Mouse (Mus musculus): ENCODE results near the gene Lrrc45. TPM values are rescaled to one million over a fixed set of nuclear protein-coding genes. Genes with fewer than 3 reads are reported as not detected.

Gene Lrrc45
- polyA plus RNA-seq, 1 experiment = 13.5 TPM

GRCm38 (mm10) chr11:120706120-120706519 lies 7.6 kb upstream of the Lrrc45 start:
- H3K79me2 ChIP-seq (ENCODE audit: control insufficient read depth, insufficient read depth) = peaks cover 3% of the 10 kb centered on the region
- no peak for TF ChIP-seq CTCF (IDR thresholded peaks at IDR 0.05; ENCODE audit: control insufficient read depth, insufficient read depth, insufficient read length)
- no peak for TF ChIP-seq USF1 (IDR thresholded peaks at IDR 0.05; ENCODE audit: low read depth)
- TF ChIP-seq MYOG (IDR thresholded peaks at IDR 0.05; ENCODE audit: control insufficient read depth, extremely low read depth, insufficient read length) = no peak
- TF ChIP-seq MAX (IDR thresholded peaks at IDR 0.05) = no peak
- TF ChIP-seq FOSL1 (IDR thresholded peaks at IDR 0.05; ENCODE audit: insufficient read depth, low read length, poor library complexity, severe bottlenecking) = no peak
- no peaks in the 10 kb centered on the region for H3K79me3 ChIP-seq (ENCODE audit: low read depth)
- H3K4me3 ChIP-seq (ENCODE audit: insufficient read depth, poor library complexity, severe bottlenecking) = no peak overlapping the region
- no peaks in the 10 kb centered on the region for H3K27me3 ChIP-seq (ENCODE audit: control insufficient read depth, insufficient read depth, insufficient read length)
- H3K36me3 ChIP-seq (ENCODE audit: control insufficient read depth, insufficient read depth) = peaks cover 40% of the 10 kb centered on the region
- no peak overlapping the region for H3ac ChIP-seq (ENCODE audit: control insufficient read depth, insufficient read length, low read depth)

- Histone ChIP-seq H3K79me3 (ENCODE audit: low read depth) (no peaks in the 10 kb centered on the region), H3K27me3 (ENCODE audit: control insufficient read depth, insufficient read depth, insufficient read length) (no peaks in the 10 kb centered on the region), H3K4me3 (ENCODE audit: insufficient read depth, poor library complexity, severe bottlenecking) (no peak overlapping the region), H3K36me3 (ENCODE audit: control insufficient read depth, insufficient read depth) (peaks cover 30% of the 10 kb centered on the region), H3ac (ENCODE audit: control insufficient read depth, insufficient read length, low read depth) (no peak overlapping the region), H3K79me2 (ENCODE audit: control insufficient read depth, insufficient read depth) (no peaks in the 10 kb centered on the region)
- no peak for TF ChIP-seq CTCF (IDR thresholded peaks at IDR 0.05; ENCODE audit: control insufficient read depth, insufficient read depth, insufficient read length)
- TF ChIP-seq MAX (IDR thresholded peaks at IDR 0.05) = no peak
- TF ChIP-seq FOSL1 (IDR thresholded peaks at IDR 0.05; ENCODE audit: insufficient read depth, low read length, poor library complexity, severe bottlenecking) = no peak
- TF ChIP-seq CEBPB (IDR thresholded peaks at IDR 0.05; ENCODE audit: low read depth) = no peak
- TF ChIP-seq MYOG (IDR thresholded peaks at IDR 0.05; ENCODE audit: control insufficient read depth, extremely low read depth, insufficient read length) = no peak
- TF ChIP-seq MYOD1 (IDR thresholded peaks at IDR 0.05; ENCODE audit: control insufficient read depth, insufficient read length, low read depth) = no peak
- no peak for TF ChIP-seq USF1 (IDR thresholded peaks at IDR 0.05; ENCODE audit: low read depth)
Measured at GRCm38 (mm10) chr11:120707225-120707624, 6.5 kb upstream of the Lrrc45 start.

DNA sequence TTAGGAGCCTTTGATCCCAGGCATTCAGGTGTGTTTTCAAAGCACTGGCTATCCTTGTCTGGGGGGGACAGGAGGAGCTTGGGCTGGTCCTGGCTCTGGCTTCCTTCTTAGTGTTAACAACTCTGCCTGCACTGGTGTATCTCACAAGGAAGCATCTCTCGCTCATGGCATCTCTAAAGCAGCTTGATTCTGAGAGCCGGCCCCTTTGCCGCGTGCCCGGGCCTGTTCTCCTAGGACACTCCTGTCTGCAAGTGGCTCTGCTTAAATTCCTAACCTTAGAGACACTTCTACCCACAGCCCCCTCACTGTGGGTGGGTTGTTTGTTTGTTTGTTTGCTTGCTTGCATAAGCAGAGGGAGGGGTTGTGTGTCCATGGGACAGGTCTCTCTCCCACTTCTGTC lies 5.8 kb upstream of the Lrrc45 start:
- TF ChIP-seq FOSL1 (IDR thresholded peaks at IDR 0.05; ENCODE audit: insufficient read depth, low read length, poor library complexity, severe bottlenecking) (no peak), MYOD1 (IDR thresholded peaks at IDR 0.05; ENCODE audit: control insufficient read depth, insufficient read length, low read depth) (no peak), CEBPB (IDR thresholded peaks at IDR 0.05; ENCODE audit: low read depth) (no peak), CTCF (IDR thresholded peaks at IDR 0.05; ENCODE audit: control insufficient read depth, insufficient read depth, insufficient read length) (no peak), MYOG (IDR thresholded peaks at IDR 0.05; ENCODE audit: control insufficient read depth, extremely low read depth, insufficient read length) (no peak), USF1 (IDR thresholded peaks at IDR 0.05; ENCODE audit: low read depth) (no peak), MAX (IDR thresholded peaks at IDR 0.05) (no peak)
- no peak overlapping the region for H3K4me3 ChIP-seq (ENCODE audit: insufficient read depth, poor library complexity, severe bottlenecking)

GRCm38 (mm10) chr11:120709551-120709950 lies 4.2 kb upstream of the Lrrc45 start:
- H3K79me2 ChIP-seq (ENCODE audit: control insufficient read depth, insufficient read depth) = no peaks in the 10 kb centered on the region
- TF ChIP-seq USF1 (IDR thresholded peaks at IDR 0.05; ENCODE audit: low read depth) (no peak), CTCF (IDR thresholded peaks at IDR 0.05; ENCODE audit: control insufficient read depth, insufficient read depth, insufficient read length) (no peak), MAX (IDR thresholded peaks at IDR 0.05) (no peak), MYOD1 (IDR thresholded peaks at IDR 0.05; ENCODE audit: control insufficient read depth, insufficient read length, low read depth) (no peak), MYOG (IDR thresholded peaks at IDR 0.05; ENCODE audit: control insufficient read depth, extremely low read depth, insufficient read length) (no peak), CEBPB (IDR thresholded peaks at IDR 0.05; ENCODE audit: low read depth) (no peak), FOSL1 (IDR thresholded peaks at IDR 0.05; ENCODE audit: insufficient read depth, low read length, poor library complexity, severe bottlenecking) (no peak)
- H3ac ChIP-seq (ENCODE audit: control insufficient read depth, insufficient read length, low read depth) = no peak overlapping the region
- no peaks in the 10 kb centered on the region for H3K27me3 ChIP-seq (ENCODE audit: control insufficient read depth, insufficient read depth, insufficient read length)
- H3K4me3 ChIP-seq (ENCODE audit: insufficient read depth, poor library complexity, severe bottlenecking) = no peak overlapping the region
- H3K79me3 ChIP-seq (ENCODE audit: low read depth) = no peaks in the 10 kb centered on the region
- H3K36me3 ChIP-seq (ENCODE audit: control insufficient read depth, insufficient read depth) = peaks cover 21% of the 10 kb centered on the region

More for the DNA sequence above, 5.8 kb upstream of the Lrrc45 start:
- Histone ChIP-seq H3ac (ENCODE audit: control insufficient read depth, insufficient read length, low read depth) (no peak overlapping the region), H3K27me3 (ENCODE audit: control insufficient read depth, insufficient read depth, insufficient read length) (no peaks in the 10 kb centered on the region), H3K79me3 (ENCODE audit: low read depth) (no peaks in the 10 kb centered on the region), H3K36me3 (ENCODE audit: control insufficient read depth, insufficient read depth) (peaks cover 26% of the 10 kb centered on the region), H3K79me2 (ENCODE audit: control insufficient read depth, insufficient read depth) (no peaks in the 10 kb centered on the region)

GRCm38 (mm10) chr11:120710672-120711071 lies 3.1 kb upstream of the Lrrc45 start:
- H3K27me3 ChIP-seq (ENCODE audit: control insufficient read depth, insufficient read depth, insufficient read length) = no peaks in the 10 kb centered on the region
- TF ChIP-seq MAX (IDR thresholded peaks at IDR 0.05) (no peak), FOSL1 (IDR thresholded peaks at IDR 0.05; ENCODE audit: insufficient read depth, low read length, poor library complexity, severe bottlenecking) (no peak), MYOD1 (IDR thresholded peaks at IDR 0.05; ENCODE audit: control insufficient read depth, insufficient read length, low read depth) (no peak), CTCF (IDR thresholded peaks at IDR 0.05; ENCODE audit: control insufficient read depth, insufficient read depth, insufficient read length) (no peak), MYOG (IDR thresholded peaks at IDR 0.05; ENCODE audit: control insufficient read depth, extremely low read depth, insufficient read length) (no peak), USF1 (IDR thresholded peaks at IDR 0.05; ENCODE audit: low read depth) (no peak), CEBPB (IDR thresholded peaks at IDR 0.05; ENCODE audit: low read depth) (no peak)
- no peak overlapping the region for H3K4me3 ChIP-seq (ENCODE audit: insufficient read depth, poor library complexity, severe bottlenecking)
- no peaks in the 10 kb centered on the region for H3K79me2 ChIP-seq (ENCODE audit: control insufficient read depth, insufficient read depth)
- H3ac ChIP-seq (ENCODE audit: control insufficient read depth, insufficient read length, low read depth) = no peak overlapping the region
- no peaks in the 10 kb centered on the region for H3K79me3 ChIP-seq (ENCODE audit: low read depth)
- peaks cover 23% of the 10 kb centered on the region for H3K36me3 ChIP-seq (ENCODE audit: control insufficient read depth, insufficient read depth)

All from C2C12 (cell line).